Mouse (Mus musculus) kidney, postnatal 4 days (tissue): Measurements from ENCODE around the gene Mrpl44.

Source experiments
- DNase-seq, 2 experiments: peaks; one replicate each; pipeline ENCODE4 v3.0.0; 2021; ENCODE audit warnings: mixed read lengths in 2 of 2

Gene Mrpl44

DNA sequence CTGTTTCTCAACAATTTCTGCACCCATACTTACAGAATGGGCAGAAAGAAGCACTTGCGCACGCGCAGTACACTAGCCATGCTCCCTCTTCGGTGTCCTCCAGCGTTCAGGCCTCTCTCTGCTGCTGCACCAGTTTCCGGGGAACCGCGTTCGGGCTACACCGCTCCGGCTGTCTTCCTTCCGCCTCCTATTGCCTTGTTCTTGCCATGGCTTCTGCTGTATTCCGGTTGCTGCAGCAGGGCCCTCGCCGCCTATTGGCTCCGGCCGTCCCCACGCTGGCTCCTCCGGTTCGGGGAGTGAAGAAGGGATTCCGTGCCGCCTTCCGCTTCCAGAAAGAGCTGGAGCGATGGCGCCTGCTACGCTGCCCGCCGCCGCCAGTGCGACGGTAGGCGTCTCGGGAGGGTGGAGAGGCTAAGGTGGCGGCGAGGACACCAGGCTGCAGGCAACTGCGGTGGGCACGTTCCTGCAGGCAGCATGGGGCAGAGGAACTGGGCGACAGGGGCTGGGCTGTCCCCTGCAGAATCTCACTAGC lies at the start of gene Mrpl44, which contains the start of gene Wdfy1:
Gene Mrpl44 (plus strand): TSS at position 92 of the 532 bp plus-strand sequence.
Gene Wdfy1 (minus strand): TSS at position 217 of the 532 bp plus-strand sequence.
- peak; percentile 97 to 98 for DNase-seq

DNA sequence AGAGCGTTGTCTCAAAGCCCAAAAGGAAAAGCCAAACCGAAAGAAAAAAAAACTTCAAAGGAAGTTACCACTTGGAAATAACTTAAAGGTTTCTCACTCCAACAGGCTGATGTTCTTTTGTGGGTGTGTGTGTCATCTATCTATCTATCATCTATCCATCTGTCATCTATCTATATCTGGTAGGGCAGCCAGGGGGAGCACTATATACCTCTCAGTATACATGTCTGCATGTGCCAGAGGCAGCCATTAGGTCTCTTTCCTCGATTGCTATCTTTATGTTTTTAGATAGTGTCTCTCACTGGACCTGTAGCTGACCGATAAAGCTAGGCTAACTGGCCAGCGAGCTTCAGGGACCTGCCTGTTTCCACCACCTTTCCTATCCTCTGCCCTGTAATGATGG lies 41.0 kb upstream of the Mrpl44 start:
- DNase-seq = no peak

DNA sequence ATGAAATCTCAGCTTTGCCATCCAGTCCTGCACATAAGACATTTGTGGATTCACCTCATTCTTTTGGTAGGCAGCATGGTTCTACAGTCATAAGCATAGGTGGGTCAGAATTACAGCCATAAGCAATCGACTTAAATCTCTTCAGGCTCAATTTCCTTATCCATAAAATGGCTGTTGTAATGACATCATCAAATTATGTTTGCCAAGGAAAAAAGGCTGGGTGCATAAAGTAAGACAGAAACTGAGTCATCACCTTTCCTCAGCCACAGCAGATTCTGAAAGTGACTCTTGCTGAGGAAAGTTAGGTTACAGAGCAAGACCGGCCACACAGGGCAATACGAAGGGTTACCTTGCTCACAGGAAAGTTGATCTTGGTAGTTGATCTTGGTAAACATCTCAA lies 39.4 kb upstream of the Mrpl44 start:
- DNase-seq = no peak

DNA sequence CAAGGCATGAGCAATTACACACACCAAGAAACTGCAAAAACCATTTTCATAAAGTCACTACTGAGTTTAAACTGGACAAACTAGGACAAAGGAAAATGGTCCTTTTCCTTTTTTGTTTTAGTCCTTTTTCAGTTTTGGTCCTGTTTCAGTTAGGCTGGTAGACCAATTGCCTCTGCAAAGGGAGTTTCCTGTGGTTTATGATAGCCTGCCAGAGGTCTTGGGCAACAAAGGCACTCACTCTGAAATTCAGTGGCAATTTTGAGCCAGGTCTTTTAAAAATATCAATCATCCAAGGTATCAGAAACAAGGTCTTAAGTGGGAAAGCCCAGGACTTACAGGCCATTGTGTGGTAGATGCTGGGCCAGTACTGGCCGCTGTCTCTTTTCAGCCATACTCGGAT lies 36.1 kb upstream of the Mrpl44 start:
- DNase-seq = no peak

DNA sequence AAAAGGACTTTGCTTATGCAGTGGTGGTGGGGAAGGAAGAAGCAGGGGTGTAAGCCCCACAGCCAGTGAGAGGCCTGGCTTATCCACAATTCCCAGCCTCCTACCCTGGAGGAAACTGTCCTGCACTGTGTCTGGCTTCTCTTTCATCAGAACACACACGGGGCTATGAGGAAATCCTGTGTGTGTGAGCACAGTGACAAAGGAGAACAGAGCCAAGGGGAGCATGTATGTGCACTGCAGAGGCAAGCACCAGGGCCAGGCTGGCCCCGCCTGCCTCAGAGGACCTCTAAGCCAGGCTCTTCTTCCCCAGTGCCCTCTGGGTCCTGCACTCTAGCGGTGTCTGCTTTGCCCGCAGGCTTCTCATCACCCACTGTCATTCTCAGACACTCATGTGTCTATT lies 34.8 kb upstream of the Mrpl44 start:
- no peak for DNase-seq

DNA sequence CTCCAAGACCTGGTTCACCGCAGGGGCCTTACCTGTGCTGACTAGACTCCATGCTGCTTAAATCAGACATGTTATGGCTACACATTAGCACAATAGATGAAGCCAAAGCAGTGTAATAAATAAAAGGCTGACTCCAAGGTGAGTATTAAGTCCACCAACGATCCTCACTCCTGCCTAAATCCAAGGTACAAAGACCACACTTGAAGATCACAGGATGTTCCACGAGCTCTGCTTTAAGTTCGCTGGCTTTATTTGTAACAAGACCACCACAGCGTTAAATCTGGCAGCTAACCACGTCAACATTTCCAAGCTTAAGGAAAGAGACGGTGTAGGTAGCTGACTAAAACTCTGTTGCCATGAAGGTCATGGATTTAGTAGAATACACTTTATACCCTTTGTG lies 32.9 kb upstream of the Mrpl44 start:
- no peak for DNase-seq

DNA sequence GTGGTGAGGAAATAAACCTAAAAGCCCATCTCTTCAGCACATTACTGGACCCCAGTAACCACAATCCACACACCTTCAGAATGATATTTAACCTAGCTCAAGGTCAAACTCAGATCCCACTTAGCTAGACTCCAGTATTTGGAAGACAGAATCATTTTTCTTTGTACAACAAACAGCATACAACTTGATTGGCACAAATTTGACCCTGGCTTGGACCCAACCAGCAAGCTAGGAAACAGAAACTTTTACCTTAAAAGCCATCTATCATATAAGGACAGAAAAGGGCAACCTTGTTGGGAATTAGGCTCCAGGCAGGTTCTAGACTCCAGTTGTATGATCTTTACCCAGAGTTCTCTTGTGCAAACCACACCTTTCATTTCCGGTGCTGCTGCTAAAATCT lies 32.4 kb upstream of the Mrpl44 start:
- DNase-seq = no peak

DNA sequence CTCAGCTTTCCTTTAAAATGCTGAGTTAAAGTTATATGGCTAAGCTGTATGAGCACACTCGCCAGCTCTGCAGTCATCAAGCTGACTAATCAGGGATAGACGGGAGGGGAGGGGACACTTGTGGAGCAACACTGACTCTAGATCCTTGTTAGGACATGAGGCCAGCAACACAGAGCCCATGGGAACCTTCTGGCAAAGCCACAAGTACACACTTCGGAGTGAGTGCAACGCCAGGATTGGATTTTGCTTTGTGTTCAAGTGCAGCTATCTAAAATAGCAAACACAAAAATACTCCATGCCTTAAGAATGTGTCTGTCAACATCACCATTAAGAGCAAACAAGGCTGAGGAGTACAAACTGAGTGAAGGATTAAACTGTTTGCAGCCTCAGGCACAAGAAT lies 29.8 kb upstream of the Mrpl44 start:
- DNase-seq = no peak

DNA sequence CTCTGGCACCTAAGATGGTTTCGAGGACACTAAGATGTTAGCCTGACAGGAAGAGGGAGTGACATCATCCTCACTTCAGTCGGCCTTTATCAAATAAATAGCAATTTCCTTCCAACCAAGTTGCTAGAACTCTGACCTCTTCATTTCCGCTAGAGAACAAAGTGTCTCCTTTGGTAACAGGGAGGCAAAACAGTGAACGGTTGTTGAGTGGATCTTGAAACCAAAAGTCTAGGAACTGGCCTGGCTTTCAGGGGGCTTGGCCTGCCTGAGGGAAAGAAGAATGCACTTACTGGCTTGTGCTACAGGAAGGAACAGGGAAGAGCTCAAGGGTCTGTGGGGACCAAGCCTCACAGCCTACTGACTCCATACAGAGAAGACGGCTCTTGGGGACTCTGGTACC lies 24.6 kb upstream of the Mrpl44 start:
- no peak for DNase-seq

DNA sequence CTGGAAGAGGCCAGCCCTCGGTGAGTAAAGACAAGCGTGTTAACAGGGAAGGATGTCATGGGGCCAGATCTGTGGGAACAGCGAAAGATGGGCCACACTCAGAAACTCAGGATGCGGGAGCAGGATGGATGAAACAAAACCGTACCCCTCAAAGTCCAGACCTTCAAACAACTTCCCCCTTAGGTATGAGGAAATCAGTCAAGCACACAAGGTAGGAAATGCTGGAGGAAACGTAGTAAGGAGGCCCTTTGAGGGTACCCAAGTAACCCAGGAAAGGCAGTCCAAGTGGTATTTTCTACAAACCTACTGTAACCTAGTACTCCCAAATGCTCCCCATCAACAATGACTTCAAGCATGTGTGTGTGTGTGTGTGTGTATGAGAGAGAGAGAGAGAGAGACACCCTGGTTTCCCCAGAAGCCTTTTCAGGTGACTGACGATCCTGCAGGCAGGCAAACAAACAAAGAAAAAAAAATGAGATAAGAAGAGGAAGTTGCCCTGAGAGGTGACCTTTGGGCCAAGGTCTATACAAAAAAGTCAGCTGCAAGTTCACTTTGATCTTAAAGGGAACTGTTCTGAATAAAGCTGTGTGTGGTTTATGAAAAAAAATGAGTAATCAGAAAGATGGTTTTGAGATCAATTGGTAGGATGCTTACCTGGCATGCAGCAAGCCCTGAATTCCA lies 23.7 kb upstream of the Mrpl44 start:
- no peak for DNase-seq

DNA sequence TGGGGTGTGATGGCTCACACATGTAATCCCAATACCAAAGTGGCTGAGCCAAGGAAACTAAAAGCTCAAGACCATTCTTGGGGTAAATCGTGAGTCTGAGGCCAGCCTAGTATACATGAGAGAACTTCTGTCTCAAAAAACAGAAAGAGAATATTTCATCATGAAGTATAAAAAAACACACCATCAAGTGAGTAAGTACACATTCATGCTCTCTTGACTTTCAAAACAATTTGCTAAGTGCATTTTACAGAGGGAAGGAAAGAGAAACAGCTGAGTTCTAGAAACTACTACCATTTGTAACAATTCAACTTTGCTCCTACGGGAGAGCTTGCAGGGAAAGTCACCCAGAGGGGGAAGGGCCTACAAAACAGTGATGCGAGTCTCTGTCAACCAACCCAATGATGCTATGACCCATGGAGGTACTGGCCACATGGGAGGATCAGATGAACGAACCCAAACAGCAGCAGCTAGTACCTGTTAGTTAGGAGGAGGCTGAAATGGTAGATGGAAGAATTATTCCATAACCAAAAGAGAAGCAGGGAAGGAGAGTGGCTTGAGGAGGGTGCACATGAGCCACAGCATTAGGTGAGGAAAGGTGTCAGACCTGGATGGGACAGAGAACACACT lies 23.0 kb upstream of the Mrpl44 start:
- DNase-seq = no peak

DNA sequence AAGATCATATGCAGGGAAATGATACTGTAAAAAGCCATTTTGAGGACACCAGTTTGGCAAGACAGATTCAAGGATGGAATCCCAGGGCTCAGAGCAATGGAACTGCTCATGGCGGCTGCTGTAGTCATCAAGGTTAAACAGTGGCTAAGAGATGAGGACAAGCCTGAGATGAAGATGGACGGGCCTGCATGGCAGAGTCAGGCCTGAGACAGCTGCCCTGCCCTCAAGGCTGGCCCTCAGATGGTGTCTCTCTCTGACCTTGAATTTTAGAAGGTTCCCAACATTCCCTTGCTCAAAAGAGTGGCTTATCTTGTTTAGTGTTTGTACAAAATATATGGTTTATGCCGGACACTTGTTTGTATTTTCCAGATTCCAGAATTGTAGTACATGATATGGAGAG lies 22.4 kb upstream of the Mrpl44 start:
- no peak for DNase-seq

DNA sequence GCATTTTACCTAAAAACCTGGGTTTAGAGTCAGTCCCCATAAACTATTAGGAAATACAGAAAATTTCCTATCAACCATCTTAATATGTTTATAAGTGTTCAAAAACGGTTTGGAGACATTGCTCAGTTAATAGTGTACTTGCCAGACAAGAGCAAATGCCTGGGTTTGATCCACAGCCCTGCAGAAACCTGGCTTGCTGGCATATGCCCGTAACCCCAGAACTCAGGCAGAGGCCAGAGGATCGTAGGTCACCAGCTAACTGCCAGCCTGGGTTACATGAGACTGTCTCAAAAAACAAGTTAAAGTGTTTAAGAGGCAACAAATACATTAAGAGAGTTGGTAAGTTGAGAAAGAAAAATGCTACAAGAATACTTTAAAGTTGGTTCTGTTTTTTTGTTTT lies 20.9 kb upstream of the Mrpl44 start:
- no peak for DNase-seq

DNA sequence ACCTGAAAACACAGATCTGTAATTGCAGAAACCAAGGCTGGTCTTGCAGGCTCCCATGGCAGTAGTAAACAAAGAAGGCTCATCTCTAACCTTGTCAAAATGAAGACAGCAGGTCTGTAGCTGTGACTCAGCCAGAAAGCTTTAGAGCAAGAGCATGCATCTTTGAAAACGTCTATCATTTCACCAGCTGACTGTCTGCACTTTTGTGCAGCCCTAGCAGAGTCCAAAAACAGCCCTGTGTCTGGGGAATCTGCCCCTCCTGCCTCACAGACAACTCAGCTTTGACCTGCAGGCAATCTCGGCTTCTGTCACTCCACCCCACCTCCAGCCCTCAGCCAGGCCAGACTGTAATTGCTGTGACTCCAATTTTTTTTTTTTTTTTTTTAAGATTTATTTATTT lies 20.4 kb upstream of the Mrpl44 start:
- no peak for DNase-seq

DNA sequence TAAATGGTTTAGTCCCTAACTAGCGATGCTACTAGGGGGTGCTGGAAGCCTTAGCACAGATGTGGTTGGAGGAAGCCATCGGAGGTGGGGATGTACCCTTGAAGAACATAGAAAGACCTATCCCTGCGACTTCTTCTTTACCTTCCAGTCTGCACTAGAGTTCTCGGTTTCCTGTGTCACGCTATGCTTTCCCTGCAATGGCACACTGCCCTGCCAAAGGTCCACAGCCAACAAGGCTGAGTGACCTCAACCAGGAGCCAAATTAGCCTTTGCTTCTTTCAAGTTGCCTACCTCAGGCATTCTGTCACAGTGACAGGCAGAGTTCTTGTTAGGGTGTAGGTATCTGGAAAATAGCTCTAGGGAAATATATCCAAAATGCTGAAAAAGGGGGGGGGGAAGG lies 19.4 kb upstream of the Mrpl44 start:
- no peak for DNase-seq

DNA sequence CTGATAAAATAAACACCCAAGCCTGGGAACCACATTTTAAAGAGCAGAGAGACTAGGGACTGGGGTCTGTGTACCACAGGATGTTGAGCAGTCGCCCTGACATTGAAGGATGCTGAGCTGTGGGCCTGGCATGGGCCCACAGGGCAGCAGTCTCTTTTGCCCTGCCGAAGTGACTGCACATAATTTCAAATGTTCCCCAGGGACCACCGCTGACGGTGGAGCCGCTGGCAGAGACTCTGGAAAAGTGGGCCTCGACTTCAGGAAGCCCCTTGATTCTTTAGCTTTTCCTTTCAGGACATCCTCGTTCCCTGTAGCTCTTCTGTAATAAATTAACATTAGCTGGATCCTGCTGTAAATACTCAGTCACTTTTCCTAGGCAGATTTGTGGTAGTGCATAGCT lies 18.7 kb upstream of the Mrpl44 start:
- peak; percentile 36 to 57 for DNase-seq

DNA sequence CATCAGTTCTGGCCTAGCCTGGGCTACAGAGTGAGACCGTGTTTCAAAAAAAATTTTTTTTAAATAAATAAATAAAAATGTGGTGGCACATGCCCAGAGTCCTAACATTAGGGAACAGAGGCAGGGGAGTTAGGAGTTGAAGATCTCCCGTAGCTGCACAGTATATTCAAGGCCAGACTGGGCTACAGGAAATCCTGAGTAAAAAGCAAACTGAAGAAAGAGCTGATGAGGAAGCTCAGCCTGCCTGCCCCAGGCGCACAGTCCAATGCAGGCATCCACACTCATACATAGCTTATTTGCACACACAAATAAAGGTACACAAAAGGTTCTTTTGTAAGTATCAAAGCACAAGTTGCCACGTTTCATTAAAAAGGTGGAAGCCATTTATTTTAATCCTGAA lies 18.2 kb upstream of the Mrpl44 start:
- no peak for DNase-seq

DNA sequence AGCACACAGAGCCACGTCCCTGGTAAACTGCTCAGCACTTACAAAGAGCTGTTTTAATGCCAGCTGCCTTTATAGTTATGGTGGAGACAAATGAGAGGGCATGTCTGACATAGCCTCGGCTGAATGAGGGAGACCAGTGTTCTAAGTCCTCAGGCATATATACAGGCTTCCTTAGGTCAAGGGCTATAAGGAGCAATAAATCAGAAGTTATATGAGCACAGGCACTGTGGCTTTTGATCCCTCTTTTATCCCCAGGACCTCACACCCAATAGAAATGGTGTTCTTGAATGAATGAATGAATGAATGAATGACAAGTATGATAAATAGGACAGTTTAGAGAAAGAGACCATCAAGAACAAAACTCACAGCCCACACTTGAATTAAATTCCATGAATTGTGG lies 16.8 kb upstream of the Mrpl44 start:
- DNase-seq = no peak

DNA sequence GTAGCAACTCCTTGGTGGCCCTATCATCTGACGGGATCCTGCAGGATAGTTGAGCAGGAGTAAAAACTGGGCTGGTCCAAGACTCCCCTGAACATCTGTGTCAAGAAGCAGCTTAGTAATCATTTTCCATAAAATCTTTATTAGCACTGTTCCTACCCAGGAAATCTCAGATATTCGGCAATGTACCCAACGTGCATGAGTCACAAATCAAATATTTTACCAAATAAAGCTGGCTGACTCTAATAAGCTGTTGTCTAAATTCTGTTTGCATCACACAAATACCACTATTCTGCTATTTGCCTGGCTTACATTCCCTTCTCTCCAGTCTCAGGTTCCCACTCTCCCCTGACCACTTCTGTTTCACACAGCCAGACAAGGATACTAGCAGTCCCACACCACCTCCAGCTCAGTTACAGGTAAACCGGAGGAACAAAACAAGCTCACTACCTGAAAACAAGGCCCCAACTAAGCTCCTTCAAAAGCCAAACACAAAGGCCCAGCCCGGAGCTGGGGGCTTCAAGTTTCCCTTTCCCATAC lies 16.3 kb upstream of the Mrpl44 start:
- DNase-seq = no peak

DNA sequence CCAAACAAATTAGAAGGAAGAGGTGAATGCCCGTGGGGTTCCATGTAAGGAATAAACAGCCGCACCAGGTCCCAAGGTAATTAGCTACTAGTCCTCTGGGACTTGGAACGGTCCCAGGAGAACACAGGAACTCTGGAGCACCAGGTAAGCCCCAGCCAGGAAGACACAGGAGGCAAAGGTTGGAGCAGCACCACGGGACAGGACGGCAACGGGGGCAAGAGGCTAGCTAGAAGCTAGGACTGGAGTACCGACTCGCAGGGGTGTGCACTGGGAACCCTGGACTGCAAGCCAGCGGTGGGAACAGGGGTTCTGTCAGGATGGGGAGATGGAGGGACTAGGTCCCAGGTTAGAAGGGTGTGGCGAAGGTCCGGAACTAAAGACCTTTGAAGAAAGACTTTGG lies 15.2 kb upstream of the Mrpl44 start:
- DNase-seq = peak; percentile 39 to 65

DNA sequence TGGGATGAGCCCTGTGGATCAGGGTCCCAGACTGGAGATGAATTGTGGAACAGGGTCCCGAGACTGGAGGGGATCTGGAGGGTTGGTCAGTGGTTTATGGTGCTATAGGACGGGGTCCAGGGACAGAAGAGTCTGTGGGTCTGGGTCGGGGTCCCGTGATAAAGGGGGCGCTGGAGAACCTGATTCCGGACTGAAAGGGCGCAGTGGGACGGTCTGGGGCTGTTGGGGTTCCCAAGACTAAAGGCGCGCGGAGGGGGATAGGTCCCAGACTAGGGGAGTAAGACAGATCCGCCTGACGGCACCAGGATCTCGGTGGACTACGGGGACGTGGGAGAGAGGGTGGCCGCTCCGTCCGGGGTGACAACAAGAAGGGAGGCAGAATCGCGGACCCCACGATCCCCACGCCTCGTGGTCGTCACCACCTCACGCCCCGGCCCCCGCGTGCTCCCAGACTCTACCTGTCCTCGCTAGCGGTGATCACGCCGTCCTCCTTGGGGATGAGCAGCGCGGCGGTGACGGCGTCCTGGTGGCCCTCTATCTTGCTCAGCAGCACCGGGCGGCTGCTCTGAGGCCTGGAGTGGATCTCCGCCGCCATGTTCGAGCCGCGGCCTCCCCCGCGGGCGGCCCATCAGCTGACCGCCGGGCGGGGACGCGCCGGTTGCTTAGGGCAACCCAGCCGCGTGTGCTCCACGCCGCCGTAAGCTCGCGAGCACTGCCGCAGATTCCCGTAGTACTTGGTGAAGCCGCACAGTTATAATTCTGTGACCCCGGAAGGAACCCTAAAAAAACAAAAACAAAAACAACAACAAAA lies 14.5 kb upstream of the Mrpl44 start:
- peak; percentile 86 to 91 for DNase-seq

DNA sequence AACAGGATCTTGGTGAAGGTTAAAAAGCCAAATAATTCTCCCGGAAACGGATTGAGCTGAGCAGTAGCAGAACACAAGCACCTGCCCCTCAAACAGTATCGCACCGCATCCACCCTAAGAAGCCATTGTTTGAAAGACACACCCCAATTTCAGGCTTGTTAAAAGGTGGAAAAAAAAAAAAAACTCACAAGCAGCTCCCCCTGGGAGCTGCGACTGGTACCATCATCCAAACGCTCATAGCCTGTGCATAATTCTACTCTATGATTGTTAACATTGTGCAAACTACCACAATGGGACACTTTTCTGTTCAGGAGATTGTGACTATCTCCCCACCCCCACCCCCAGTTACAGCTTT lies 13.9 kb upstream of the Mrpl44 start:
- no peak for DNase-seq
